Mouse (Mus musculus): ENCODE data around the gene Tex14.

DNA sequence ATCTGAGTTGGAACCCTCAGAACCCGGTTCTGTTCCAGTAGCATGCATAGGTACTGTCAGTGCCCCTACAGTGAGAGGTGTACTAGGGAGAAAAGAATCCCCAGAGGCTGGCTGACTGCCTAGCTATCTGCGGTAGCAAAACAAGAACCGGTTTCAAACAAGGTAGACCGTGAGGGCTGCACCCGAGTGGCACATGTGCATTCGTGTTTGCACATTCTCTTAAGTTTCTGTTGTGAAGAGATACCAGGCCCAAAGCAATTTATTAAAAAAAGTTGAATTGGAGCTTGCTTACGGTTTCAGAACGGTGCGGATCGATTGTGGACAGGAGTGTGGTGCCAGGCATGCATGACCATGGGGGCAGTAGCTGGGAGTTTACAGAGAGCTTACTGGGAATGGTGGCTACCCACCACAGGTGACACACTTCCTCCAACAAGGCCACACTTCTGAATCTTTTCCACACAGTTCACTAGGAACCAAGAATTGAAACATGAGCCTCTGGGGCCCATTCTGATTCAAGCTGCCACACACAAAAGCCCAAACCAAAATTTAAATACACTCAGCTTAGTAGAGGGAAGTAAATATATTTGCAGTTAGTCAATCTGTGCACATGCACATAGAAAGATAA is 35.0 kb downstream of the Tex14 start:
- no peak for TF ChIP-seq CEBPB (IDR thresholded peaks at IDR 0.05; ENCODE audit: low read depth)
- TF ChIP-seq CTCF (IDR thresholded peaks at IDR 0.05; ENCODE audit: control insufficient read depth, insufficient read depth, insufficient read length) = no peak
- TF ChIP-seq MAX (IDR thresholded peaks at IDR 0.05) = no peak

Measured in C2C12 (cell line).